Mouse (Mus musculus) adrenal gland, postnatal 25 days (tissue): ENCODE results near the gene Nav1. TPM values are rescaled to one million over a fixed set of nuclear protein-coding genes. Genes with fewer than 3 reads are reported as not detected.

Experiments used
- DNase-seq: peaks from one replicate; pipeline ENCODE4 v3.0.0; 2021; ENCODE audit warnings: mixed read lengths
- total RNA-seq: library from RNA; stranded (reverse); gene quantifications from 2 replicates; pipeline ENCODE4 v1.2.3, GENCODE M21; 2021

Gene Nav1
- total RNA-seq, 1 experiment from 2014 or later: 20.0 TPM

DNA sequence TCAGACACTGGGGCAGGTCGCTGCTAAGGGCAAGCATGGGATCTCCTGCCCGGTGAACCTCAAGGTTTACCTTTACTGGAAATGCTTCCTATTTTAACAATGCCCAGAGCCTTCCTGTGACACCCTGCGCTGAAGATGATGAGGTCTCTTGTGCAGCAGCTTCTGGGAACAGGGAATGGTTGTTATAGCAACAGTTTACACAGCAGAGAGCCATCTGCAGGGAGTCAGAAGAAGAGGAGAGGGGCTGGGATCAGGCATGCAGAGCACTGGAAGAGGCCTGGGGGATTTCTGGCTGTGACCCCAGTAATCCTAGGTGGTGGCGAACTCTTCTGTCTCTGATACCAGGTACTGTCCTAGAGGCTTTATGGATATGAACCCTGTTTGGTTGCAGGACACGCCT is 61.0 kb downstream of the Nav1 start:
- DNase-seq: no peak

DNA sequence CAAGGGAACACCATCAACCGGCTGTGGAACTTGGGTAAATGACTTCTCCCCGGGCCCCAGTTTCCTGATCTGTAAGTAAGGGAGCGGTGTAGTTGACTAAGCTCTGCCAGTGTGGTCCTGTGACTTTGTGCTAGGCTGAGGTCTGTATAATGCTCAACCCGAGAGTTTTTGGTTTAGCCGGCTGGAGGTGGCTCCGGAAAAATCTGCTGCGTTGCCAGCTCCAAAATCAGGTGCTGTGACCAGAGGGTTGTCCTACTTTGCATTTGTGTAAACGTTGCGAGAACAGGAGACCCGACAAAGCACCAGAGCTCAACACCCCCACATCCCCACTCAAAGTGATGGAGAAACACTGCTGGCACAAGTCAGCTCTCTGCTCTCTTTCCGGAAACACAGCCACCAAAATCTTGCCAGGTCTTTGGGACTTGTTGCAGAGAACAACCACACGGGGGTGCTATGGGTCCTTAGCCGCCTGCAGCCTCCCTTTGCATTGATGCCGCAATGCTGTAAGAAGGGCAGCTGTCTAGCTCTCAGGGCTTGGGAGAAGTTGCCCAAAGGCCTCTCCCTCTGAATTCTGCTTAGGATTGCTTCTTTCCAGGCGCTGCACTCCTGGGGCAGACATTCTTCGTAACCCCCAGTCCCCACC is 62.5 kb downstream of the Nav1 start:
- peak; percentile 83 for DNase-seq

DNA sequence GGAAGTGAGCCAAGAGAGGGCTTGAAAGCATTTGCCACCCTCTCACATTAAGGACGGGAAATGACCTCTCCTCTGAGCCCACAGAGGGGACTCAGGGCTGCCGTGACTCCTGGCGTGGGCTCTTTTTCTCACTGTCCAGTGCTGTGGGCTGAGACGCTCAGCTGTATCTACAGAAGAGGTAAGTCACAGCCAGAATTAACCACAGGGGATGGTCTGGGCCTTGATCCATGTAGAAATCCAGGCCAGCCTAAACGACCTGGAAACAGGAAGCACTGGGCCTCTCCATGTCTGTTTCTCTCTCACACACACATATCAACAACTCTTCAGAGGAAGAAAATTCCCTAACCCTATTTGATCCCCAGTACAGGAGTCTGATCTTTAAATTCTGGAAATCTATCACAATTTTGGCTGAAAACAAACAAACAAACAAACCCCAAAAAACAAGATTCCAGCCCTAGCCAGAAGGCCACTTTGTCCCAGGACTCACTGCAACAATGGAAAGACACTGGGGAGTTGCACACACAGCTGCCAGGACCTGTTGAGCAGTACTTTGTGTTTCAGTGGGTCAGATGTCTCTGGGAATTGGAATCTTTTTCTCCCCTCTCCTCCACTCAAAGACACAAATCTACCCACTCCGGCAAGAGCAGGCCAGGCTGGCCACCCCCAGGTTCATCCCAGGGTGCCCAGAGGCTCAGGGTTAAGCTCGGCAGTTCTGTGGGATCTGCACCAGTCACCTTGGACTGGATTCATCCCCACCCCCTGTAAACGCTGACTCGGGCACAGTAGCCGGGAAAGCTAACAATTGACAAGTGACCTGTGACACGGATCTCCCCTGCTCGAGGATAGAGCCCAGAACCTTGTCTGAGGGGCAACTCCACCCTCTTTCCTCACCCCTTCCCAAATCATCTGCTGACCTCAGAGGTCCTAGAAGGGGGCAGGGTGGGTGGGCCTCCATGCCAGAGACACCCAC is 64.0 kb downstream of the Nav1 start:
- DNase-seq: no peak

- no peak for DNase-seq
These were observed 65.0 kb downstream of the Nav1 start for GRCm38 (mm10) chr1:135542080-135542479.

GRCm38 (mm10) chr1:135540270-135540669 is 66.8 kb downstream of the Nav1 start:
- peak; percentile 77 for DNase-seq

DNA sequence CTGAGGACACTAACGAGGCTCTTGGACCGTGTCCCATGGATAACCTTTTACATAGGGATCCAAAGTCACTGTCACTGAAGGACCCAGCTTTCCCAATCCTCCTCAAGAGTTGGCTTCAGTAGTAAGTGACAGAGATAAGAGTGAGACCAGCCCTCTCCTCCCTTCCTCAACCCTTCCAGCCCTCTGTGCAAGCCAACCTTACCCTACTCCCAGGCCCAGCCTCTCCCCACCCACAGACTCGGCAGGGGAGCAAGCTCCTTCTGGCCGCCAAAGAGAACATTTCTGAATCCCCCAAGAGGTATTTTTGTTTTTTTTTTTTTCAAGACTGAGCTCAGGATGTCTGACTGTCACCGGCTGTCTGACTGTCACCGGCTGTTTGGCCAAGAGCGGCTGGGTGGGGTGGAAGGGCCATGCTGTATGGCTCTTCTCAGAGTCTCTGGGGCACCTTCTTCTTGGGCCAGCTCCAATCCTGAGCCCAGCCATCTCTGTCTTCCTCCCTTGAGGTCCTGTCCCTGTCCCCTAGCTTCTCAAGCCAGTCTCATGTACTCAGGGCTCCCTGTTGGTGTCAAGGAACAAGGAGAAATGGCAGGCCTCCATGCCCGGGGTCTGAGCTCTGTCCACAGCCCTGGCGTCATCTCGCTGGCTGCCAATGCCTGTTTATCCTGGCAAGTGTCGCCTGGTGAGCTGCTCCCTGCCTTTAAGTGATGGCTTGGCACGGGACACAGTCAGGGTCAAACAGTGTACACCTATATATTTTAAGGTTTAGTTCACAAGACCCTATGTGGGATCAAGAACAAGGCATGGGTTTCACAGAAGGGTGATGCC is 68.4 kb downstream of the Nav1 start:
- no peak for DNase-seq

GRCm38 (mm10) chr1:135536822-135537221 is 70.3 kb downstream of the Nav1 start:
- no peak for DNase-seq

DNA sequence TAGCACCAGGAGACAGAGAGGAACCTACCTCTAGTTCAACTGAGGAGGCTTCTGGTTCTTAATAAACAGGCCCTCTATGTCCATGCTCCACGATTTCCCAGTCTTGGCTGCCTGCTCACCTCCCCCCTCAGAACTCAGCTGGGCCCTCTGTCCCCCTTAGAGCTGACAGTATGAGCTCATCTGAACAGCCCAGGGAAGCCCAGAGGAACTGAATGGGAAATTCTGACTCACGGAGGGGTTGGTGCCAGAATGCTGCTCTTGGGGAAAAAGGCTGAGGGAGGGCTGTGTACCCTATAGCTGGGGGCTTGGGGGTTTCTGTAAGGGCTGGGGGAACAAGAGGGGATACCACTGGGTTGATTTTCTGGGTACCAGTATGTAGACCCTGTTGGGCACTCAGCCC is 70.8 kb downstream of the Nav1 start:
- no peak for DNase-seq

- no peak for DNase-seq
These were observed 71.8 kb downstream of the Nav1 start for GRCm38 (mm10) chr1:135535256-135535655.

- no peak for DNase-seq
These were observed 72.3 kb downstream of the Nav1 start for GRCm38 (mm10) chr1:135534782-135535181.

DNA sequence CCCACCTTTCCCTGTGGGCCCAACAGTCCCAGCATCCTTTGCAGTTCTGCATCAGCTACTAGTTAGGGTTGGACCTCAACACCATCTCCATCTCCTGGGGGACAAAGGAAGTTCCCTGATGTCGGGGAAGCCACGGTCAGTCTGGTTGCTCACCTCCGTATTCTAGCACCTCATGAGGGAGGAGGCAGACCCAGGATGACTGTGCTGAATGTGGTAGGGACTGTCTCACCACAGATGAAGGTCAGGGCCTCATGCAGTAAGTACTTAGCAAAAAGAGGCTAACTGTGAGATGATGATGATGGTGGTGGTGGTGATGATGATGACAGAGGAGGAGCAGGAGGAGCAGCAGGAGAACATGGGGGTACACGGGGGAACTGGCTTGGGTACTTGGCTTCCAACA is 73.0 kb downstream of the Nav1 start:
- no peak for DNase-seq

DNA sequence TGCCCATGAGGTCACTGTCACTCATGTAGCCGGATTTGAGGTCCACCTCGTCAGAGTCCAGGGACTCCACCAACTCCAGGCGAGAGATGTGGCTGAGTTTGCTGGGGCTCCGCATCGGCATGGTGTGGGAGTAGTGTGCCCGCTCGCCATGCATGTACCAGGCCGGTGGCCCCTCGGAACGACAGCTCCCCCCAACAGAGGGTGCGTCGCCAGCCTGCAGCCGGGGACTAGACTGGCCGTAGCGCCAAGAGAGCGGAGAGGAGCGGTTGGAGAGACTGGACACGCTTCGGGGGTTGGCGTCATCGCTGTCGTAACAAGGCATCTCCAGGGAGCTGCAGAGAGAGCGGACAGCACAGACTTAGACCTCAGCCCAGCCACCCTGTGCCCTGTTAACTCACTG is 74.7 kb downstream of the Nav1 start:
- no peak for DNase-seq

DNA sequence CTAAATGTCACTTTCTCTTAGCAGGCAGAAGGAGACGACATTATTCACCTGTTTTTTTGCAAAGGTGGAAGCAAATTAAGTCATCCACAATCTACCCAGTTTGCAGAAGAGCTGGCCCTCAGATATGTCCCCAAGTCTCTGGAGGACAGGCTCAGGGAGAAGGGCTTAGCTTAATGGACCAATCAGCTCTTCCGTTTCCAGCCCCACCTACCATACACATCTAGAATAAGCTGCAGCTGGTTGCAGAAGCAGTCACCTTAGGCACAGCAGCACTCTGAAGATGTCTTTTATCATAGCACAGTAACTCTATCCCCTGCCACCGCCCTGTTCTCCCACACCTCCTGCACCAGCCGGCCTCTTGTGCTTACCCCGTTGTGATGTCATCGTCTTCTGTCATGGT is 75.1 kb downstream of the Nav1 start:
- DNase-seq: no peak

DNA sequence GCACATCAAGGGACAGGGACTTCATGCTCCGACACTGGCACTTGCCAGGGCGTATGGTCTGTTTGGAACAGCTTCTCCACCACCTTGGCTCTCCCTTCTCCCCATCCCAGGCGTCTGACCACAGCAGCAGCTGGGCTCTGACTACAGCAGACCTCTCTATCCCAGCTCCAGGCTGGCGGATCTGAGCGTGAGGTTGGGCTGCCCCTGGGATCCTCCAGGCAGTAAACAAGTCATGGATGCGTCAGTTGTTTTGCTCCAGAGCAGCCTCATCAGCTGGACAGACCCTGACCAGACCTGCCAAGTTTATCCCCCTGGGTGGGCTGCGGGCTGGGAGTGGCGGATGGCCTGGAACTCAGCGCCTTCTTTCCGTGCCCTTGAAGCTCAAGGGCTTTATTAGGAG is 76.0 kb downstream of the Nav1 start:
- no peak for DNase-seq

GRCm38 (mm10) chr1:135524518-135524860 is 82.6 kb downstream of the Nav1 start:
- DNase-seq: no peak

DNA sequence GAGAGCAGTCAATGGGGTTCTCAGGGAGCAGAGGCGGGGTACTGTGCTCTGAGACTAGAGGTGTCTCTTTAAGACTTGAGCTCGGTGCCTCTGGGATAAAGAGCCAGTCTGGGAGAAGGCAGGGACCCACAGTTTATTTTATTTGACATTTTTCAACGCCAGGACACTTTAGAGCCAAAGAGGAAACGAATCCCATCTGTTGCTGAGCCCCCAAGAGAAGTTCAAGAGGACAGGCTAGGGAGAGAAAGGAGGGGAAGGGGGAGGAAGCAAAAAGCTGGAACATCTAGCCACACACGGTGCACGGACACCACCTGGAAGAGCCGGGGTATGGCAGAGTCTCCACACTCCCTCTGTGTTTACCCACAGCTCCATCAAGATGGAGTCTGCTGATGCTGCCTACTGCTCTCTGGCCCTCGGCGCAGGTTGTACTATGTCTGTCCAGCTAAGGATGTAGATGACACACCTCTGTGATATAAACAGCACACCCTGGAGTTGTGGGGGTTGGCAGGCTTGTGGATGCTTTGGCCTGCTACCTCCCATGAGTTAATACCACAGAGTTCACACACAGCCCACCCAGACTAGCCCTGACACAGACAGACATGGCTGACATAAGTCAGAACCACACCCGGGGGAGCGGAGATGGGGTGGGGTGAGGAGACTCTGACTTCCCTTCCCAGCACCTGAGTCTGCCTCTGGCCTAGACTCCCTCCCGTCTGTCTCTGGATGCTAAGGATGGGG is 83.1 kb downstream of the Nav1 start:
- no peak for DNase-seq

DNA sequence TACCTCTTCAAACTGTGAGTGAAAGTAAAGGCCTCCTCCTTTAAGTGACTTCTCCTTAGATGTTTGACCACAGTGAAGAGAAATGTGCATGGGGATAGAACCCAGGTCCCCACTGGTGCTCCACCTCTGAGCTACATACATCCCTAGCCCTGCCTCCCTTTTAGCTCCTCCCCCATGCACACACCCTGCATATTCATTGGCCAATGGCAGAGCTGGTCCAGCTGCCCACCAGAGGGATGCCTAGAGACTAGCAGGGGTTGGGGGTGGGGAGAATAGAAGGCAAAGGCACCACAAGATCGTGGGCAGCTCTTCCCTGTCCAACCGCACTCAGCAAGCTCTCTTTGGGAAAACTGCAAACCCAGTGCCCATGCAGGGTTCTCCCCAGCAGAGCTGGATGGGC is 83.8 kb downstream of the Nav1 start:
- no peak for DNase-seq

DNA sequence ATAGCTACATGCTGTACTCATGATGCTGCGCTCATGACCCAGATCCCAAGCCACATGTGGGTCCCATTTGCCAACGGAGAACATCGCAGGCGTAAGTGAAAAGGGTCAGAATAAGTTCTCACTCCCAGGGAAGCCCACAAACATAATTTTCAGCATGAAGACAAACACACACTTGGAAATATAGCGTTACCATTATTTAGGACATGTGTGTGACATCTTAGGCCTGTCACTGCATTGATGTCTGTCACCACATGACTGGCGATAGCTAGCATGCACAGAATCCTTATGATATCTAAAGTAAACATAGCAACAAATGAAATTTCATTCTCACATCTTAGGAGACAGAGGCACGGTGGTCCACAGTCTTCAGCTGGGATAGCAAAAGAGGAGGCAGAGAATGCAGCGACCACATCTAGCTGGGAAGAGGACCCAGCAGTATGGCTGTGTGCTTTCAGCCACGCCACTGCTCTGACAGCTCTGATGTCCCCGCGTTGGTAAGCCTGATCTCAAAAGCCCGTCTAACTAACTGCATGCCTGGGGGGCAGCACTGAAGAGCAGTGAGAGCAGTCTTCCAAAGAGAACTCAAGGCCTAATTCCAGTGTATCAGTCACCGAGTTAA is 86.4 kb downstream of the Nav1 start:
- no peak for DNase-seq

DNA sequence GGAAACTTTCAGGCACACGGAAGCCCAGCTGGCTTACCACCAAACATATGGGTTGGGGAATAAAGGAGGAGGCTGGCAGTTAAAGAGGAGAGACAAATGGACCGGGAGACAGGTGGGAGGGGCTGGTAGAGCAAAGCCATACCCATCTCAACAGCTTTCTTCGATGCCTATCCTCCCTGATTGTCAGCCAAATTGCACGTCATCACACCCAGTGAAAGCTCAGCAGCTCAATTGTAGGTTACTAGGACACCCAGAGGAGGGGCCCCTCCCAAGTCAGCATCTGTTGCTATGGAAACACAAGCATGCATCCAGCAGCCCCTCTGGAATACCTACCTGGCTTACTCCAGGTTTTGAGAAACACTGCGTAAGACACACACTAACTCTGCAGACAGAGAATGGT is 88.4 kb downstream of the Nav1 start:
- DNase-seq: no peak

DNA sequence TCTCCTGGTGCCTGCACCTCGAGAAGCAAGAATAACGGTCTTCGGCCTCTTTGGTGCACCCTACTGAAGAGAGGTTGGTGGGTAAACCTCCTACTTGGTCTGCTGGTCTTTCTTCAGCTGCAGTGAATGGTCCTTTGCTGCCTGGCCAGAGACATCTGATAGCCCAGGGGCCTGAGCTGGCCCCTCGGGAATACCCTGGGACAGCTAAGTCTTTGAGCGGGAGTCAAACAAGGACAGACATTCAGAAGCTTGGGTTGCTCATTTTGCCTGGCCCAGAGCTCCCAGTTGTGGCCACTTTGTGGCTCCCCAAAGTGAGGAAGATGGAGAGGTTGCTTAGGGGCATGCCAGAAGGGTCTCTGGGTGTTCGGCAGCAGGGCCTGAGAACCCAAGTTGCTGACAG is 89.6 kb downstream of the Nav1 start:
- DNase-seq: no peak

- no peak for DNase-seq
These were observed 90.4 kb downstream of the Nav1 start for GRCm38 (mm10) chr1:135516511-135517305.
